Mouse (Mus musculus): ENCODE data around the gene Bhlha9. TPM values are rescaled to one million over a fixed set of nuclear protein-coding genes. Genes with fewer than 3 reads are reported as not detected.
"Not testable (repeated sequence)": the region's sequence is repeated elsewhere in the genome, so short reads cannot be mapped to it uniquely, and the experiment has no call there.

Bhlha9 gene
- total RNA-seq, 1 experiment from 2014 or later, result not detected

DNA sequence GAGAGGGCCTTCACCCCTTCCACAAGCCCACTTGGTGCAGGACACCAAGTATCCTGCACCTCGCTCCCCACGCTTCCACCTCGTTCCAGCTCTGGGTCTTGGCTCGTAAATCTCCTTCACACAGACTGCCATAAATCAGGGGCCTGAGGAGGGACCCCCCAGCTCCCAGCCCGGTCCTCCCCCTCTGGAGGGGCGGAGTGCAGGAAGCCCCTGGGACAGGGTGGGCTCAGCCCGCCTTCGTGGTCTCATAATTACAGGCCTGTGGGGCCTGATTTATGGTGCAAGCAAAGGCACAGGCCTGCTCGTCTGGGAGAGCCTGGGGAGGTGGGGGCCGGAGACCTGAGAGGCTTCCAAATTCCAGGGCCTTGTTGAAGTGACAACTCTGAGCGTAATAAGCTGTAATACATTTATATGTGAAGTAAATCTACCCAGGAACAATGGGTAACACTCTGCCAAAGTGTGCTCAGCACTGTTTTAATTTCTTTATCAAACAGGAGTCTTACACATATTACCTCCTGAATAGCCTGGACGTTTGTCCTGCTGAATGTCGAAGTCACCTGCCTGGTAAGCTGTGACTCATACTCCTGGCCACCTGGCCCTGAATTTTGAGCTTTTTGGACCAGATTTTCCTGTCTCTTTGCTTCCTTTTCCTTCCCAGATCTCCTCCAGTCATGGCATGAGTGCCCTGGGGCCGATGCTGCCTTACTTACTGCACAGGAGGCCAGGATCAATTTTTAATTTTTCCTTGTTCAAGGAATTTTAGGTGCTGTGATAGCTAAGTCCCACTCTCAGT is 12.9 kb upstream of the Bhlha9 start:
- ATAC-seq (replicated peaks; ENCODE audit: low read depth, poor library complexity, severe bottlenecking), result no peak

DNA sequence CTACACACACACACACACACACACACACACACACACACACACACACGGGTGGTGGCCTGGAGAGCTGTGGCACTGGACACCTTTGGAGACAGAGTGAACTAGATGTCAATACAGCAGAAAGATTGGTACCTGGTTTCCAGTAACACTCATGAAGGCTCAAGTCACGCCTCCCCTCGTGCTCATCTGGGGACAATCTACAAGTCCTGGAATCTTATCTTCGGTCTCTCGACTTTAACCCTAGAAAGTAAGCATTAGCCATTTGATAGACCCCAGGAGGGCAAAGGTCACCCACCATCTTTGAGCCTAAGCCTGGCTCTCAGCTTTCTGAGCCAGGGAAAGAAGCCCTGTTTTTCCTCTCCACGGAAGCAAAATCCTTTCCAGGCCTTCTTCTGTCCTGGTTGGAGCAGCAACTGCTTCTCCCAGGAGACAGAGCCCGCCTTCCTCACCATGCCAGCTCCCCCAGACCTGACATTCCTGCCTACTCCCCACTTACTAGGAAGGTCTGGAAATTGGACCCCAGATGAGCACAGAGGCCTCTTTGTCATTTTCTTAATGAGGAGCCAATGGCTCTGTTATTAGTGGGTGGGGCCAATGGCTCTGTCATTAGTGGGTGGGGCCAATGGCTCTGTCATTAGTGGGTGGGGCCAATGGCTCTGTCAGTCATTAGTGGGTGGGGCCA is 10.3 kb upstream of the Bhlha9 start:
- ATAC-seq (replicated peaks; ENCODE audit: low read depth, poor library complexity, severe bottlenecking), result no peak

DNA sequence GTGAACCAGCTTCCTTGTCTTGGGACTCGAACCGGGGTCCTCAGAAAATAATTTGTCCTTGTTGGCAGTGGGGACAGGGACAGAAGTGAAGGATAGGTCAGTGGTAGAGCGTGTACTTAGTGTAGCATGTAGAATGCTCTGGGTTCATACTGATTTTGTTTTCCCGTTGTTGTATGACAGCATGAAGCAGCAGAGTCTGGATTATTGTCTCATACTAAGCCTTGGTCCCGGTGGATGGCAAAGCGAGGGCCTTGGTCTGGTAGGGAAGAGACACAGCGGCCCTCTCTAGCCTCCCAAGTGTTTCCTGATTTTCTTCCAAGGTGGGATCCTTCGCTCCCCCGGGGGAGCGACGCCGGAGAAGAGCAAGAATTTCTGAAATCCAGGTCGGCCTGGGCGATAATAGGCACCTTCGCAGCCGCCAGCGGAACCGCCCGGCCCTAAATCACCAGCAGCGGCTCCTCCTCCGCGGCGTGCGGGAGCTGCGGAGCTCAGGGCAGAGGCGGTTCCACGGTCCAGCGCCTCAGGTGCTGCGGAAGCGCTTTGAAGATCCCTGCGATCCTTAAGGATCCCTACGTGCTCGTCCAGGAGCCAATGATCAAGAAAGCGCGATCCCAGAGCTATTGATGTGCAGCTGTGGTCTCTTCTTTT is 6.1 kb upstream of the Bhlha9 start:
- 0 out of 2 replicates have a peak, but pooled peaks have one; percentile 22 for ATAC-seq (replicated peaks; ENCODE audit: low read depth, poor library complexity, severe bottlenecking)

DNA sequence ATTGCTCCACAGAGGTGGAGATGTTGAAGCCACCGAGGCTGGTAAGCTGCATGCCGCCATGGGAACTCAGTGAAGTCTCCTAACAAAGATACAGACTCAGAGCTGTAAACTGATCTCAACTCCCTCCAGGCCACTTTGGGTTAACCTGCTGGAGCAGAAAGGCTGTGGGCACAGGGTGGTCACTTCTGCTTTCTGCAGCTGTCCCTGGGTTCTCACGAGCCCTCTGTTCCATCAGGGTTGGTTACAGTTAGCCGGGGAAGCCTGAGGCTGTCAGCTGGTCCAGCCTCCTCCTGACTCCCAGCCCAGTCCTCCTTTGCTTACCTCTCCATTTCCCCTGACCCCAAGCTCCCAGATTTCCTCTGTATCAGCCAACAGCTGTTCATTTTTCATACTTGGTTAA is 4.5 kb upstream of the Bhlha9 start:
- ATAC-seq (replicated peaks; ENCODE audit: low read depth, poor library complexity, severe bottlenecking), result 0 out of 2 replicates have a peak, but pooled peaks have one; percentile 22

DNA sequence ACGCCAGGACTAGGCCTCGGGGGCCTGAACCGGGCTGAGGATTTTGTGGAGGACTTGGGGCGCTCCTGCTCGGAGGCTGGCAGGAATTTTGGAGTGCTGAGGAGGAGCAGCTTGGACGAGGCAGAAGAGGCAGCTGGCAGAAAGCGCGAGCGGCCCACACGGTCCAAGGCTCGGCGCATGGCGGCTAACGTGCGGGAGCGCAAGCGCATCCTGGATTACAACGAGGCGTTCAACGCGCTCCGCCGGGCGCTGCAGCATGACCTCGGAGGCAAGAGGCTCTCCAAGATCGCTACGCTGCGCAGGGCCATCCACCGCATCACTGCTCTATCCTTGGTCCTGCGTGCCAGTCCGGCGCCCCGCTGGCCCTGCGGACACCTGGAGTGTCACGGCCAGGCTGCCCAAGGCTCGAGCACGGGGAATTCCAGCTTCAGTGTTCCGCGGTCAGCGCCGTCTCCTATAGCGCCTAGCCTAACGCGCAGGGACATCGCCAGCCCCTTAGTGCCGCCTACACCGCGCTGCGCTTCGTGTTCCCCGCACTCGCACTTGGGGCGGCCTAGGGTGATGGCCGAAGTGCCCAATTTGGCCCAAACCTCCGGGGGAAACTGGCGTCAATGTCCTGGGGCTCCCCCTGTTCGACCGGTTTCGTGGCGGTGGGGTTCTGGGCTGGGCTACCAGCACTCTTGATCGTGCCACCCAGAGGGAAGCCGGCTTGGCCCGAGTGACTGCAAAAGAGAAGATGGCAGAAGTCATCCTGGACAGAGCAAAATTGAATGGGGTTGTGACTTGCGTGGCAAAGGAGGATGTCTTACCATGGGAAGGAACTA is 503 bp downstream of the Bhlha9 start:
- ATAC-seq (replicated peaks; ENCODE audit: low read depth, poor library complexity, severe bottlenecking), result no peak

DNA sequence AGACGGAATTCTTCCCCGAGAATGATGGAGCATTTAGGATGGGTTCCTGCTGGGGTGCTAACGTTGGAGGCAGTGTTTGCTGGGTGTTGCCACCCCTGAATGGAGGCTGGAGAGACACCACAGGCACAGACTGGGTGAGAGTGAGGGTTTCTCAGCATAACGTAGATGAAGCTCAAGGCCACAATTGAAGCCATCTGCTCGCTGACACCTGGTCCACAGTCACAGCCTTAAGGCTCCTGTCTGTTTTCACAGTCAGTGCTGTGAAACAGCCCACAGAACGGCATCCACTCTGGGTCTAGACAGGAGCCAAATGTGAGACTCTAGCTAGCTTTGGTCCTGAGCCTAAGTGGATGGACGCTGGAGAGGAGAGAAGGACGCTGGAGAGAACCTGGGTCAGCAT is 1.9 kb downstream of the Bhlha9 start:
- ATAC-seq (replicated peaks; ENCODE audit: low read depth, poor library complexity, severe bottlenecking), result no peak

DNA sequence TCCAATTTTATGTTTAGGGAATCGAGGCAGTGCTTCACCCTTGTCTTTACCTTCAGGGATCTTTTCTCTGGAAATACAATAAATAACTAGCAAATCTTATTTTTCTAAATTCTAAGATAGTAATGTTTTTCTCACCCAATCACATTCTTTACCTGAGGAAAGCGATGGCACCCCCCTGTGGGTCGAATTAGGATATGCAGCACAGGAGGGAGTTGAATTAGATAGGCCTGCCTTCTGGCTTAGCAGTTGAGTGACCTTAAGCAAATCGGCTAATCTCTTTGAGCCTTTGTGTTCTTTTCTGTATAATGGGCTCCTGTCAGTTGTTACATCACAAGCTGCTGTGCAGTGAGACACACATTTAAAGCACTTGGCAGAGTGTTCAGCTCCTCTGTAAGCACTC is 2.4 kb downstream of the Bhlha9 start:
- no peak for ATAC-seq (replicated peaks; ENCODE audit: low read depth, poor library complexity, severe bottlenecking)

DNA sequence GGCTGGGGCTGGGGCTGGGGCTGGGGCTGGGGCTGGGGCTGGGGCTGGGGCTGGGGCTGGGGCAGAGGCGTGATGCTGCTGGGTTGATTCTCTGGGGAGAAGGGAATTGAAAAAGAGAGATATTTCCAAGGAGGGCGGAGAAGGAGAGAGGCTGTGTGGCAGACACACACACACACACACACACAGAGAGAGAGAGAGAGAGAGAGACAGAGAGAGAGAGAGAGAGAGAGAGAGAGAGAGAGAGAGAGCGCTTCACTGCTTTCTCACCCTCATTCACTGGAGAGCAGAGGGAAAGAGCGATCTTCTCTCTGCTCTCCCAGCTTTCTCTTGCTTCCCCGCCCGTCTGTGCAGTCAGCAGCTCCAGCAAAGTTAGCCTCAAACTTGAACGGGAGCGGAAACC is 7.2 kb downstream of the Bhlha9 start, which contains the start of gene Trarg1:
Trarg1 (plus strand) TSS at position 301 of the 400 bp plus-strand sequence.
- not testable (repeated sequence) for ATAC-seq (replicated peaks; ENCODE audit: low read depth, poor library complexity, severe bottlenecking)

DNA sequence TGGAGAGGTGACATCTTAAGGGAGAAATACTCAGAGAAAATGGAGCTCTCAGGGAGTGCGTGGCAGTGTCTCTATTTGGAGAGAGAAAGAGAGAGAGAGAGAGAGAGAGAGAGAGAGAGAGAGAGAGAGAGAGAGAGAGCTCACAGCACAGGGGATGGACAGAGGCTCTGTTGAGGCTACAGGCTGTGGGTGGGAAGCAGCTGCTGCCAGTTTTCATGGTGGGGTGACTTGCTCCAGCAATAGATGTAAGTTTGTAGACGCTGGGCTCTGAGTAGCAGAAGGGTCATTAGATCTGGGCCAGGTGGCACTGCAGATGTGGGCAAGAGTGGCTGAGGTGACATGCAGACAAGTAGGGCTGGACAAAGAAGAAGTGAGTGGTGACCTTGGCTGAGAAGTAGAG is 13.3 kb downstream of the Bhlha9 start:
- no peak for ATAC-seq (replicated peaks; ENCODE audit: low read depth, poor library complexity, severe bottlenecking)

DNA sequence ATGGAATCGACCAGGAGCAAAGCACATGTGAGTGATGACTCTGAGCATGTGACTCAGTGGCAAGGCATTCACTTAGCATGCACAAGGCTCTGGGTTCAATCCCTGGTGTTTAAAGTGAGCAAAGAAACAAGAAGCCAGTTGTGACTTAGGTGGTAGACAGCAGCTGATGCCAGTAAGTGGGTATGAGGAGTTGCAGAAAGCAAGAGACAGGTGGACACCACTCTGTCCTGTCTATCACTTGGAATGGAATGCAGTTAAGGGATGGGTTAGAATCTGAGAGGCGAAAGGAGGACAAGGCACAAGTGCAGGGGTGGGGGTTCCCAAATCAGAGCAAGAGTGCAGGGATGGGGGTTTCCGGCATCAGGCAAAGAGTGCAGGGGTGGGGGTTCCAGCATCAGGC is 19.8 kb downstream of the Bhlha9 start:
- no peak for ATAC-seq (replicated peaks; ENCODE audit: low read depth, poor library complexity, severe bottlenecking)

DNA sequence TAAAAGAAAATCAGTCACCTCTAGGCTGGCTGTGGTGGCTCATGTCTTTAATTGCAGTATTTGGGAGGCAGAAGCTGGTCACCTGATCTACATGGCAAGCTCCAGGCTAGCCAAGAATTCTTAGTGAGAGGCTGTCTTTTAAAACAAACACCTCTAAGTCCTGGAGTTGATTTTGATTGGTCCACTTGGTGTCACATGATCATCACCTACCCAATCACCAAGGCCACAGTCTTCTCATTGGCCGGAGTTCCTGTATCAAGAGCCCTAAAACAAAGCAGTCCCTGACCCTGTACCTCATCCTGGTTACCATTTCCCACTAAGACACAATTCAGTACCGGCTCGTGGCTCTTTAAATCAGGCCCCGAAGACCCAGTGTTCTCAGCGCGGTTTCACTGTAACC is 23.5 kb downstream of the Bhlha9 start:
- ATAC-seq (replicated peaks; ENCODE audit: low read depth, poor library complexity, severe bottlenecking), result no peak

DNA sequence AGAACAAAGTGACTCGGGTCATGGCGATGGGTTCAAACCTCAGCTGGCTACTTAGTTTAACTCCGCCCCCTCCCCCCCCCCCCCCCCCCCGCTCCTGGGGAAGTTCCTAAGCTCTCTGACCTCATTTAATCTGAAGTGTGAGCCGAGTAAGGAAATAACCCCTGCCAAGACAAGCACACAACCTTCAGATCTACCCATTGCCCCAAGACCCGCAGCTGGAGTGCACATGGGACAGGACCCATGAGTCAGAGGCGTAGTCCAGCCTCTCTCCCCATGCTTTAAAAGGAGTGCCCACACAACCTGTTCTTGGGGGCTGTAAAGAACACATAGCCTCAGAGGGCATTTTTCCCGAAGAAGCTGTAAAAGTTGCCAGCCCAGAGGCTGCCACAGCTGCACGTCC is 27.4 kb downstream of the Bhlha9 start:
- no peak for ATAC-seq (replicated peaks; ENCODE audit: low read depth, poor library complexity, severe bottlenecking)

DNA sequence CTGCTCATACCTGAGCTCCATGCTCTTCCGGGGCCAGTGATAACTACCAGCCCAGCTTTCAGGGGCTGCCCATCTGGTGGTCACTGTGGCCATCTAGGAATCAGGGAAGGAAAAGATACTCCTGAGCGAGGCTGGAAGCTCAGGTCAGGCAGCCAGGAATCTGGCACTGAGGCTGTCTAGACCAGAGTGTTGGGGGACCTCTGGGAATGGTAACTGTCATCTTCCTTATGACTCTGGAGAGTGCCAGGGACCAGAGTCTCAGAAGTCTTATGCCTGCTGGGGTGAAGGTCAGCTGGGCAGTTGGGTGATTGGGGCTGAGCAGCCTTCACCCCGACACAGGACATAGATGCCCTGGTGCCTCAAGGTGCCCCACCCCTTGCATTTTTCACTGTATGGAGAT is 35.4 kb downstream of the Bhlha9 start:
- ATAC-seq (replicated peaks; ENCODE audit: low read depth, poor library complexity, severe bottlenecking), result no peak

DNA sequence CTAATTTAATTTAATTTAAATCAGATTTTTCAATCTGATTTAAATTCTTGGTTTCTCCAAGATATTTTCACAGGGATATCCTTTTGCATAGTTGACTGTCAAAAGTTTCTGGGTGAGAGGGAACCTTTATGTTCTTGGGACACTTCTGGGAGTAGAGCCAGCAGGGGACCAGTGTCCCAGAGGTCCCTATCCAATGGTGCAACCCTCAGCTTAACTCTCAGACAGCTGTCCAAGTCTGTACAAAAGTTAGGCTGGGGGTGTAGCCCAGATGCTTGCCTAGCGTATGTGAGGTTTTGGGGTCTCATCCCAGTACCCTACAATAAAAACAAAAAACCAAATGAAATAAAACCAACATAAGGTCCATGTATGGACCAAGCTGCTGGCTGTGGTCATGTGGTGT is 35.8 kb downstream of the Bhlha9 start:
- no peak for ATAC-seq (replicated peaks; ENCODE audit: low read depth, poor library complexity, severe bottlenecking)

DNA sequence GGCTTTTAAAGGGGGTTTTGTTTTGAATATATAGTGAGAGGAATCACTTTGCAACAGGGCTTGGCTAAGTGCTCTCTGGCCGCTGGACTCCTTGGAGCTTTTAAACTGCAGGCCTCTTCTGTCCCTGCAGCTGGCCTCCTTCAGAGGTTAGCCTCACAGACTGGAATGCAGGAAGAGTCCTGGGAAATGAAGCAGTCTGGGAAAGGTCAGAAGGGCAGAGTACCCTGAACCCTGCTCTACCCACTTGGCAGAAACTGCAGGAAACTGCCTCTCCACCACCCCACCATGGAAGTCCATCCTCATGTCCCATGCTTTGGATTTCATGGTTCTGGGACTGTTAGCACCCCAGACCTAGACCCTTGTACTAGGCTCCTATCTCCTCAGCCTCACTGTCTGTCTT is 36.6 kb downstream of the Bhlha9 start:
- no peak for ATAC-seq (replicated peaks; ENCODE audit: low read depth, poor library complexity, severe bottlenecking)

DNA sequence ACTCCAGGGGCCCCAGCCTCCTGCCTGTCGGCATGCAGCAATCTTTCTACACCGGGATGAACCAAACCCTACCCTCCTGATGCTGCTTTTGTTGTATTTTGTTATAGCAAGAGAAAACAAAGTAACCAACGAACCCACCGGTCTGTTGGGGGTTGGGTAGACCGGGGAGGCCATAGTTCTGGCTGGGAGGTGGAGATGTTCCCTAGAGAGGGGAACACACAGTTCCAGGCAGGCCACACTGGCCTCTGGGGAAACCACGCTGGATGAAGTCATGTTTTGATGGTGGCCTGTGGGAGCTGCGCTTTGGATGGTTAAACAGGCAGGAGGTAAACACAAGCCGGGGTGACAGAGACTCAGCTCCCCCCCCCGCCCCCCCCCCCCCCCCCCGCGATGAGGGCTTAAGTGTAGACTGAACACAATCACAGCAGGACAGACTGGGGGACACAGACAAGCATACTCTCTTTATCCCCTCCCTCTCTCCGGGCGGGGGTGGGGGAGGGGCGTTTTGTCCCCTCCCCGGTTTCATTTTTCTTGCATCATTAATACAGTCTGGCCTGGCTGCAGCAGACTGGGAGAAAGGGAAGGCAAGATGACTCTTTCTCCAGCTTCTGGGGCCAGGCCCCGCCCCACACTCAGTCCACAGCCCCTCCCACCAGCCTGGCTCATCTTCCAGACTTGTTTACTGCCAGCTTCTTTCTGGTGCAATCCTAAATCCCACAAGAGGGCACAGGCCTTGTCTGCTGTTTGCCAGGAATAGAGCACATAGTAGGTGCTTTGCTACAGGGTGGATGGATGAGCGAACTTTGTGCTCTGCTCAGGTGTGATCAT is 37.6 kb downstream of the Bhlha9 start:
- no peak for ATAC-seq (replicated peaks; ENCODE audit: low read depth, poor library complexity, severe bottlenecking)

DNA sequence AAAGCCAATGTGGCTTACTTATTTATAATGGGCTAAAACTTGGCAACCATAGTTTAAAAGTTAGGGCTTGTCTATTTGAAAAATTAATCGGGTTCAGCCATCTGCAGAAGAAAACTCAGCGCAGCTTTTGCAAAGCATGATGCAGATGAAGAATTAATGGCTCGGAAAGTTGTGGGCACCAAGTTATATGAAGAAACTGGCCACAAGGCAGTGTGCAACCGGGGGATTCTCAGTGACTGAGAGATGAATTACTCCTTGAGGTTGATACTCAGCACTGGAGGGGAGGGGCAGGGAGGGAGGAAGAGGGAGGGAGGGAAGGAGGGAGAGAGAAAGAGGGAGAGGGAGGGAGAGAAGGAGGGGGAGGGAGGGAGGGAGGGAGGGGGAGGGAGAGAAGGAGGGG is 44.7 kb downstream of the Bhlha9 start:
- ATAC-seq (replicated peaks; ENCODE audit: low read depth, poor library complexity, severe bottlenecking), result no peak

All from common myeloid progenitor, adult 5-6 weeks (primary cell).